Mouse (Mus musculus) subcutaneous adipose tissue, adult 2 months (tissue): ENCODE measurements around the gene Tmem136. TPM values are rescaled to one million over a fixed set of nuclear protein-coding genes. Genes with fewer than 3 reads are reported as not detected.

Experiments used
- polyA plus RNA-seq: library from polyadenylated mRNA; depleted of rRNA; stranded (reverse); fragments of >200 nt; gene quantifications from 2 replicates; pipeline ENCODE4 v1.2.3, GENCODE M21; 2012; ENCODE audit warnings: low replicate concordance; rRNA removed

The Tmem136 gene
- 4.3 and 6.6 TPM in 2 replicates for polyA plus RNA-seq

GRCm38 (mm10) chr9:43116134-43116996 lies at the start of gene Tmem136:
TSS of gene Tmem136 (minus strand) at chr9:43116570.

DNA sequence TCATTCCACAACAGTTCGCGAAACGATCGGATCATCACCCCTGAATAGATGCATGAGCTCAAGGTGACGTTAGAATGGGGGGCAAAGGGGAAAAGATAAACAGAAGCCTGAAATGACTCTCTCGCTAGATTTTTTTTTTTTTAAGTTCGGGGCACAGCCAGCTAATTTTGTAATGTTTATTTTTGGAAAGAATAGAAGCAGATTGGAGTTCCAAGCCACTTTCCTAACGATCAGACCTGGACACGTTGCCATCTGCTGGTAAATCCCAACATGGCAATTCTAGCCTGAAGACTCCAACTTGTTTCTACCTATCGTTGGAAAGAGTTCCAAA lies 9.2 kb downstream of the Tmem136 start, which contains the start of gene Arhgef12:
Gene Arhgef12 (minus strand): TSS at position 53 of the 331 bp plus-strand sequence.

Other genes starting within 250 kb of the Tmem136 start
- 0.07 and 0.73 TPM in 2 replicates for gene Grik4, start 172.1 kb downstream of the Tmem136 start, polyA plus RNA-seq
- gene Arhgef12, start 9.3 kb downstream of the Tmem136 start, polyA plus RNA-seq = 38.3 and 40.0 TPM in 2 replicates
- gene Pou2f3, start 93.8 kb upstream of the Tmem136 start, polyA plus RNA-seq = 0.13 and 0.27 TPM in 2 replicates
- 77.1 and 117 TPM in 2 replicates for gene Oaf, start 123.3 kb upstream of the Tmem136 start, polyA plus RNA-seq
- gene Trim29, start 194.3 kb upstream of the Tmem136 start, polyA plus RNA-seq = 0.78 and 2.4 TPM in 2 replicates